Mouse (Mus musculus) layer of hippocampus, adult 11-12 months (tissue): ENCODE data around the gene Ccdc170.
"Not testable (repeated sequence)": the region's sequence is repeated elsewhere in the genome, so short reads cannot be mapped to it uniquely, and the experiment has no call there.

ENCODE experiments used
- DNase-seq: peaks from one replicate; pipeline ENCODE4 v3.0.0; 2022; ENCODE audit warnings: low spot score

Gene Ccdc170

GRCm38 (mm10) chr10:4599591-4599990 is 117.3 kb downstream of the Ccdc170 start:
- DNase-seq, result no peak

DNA sequence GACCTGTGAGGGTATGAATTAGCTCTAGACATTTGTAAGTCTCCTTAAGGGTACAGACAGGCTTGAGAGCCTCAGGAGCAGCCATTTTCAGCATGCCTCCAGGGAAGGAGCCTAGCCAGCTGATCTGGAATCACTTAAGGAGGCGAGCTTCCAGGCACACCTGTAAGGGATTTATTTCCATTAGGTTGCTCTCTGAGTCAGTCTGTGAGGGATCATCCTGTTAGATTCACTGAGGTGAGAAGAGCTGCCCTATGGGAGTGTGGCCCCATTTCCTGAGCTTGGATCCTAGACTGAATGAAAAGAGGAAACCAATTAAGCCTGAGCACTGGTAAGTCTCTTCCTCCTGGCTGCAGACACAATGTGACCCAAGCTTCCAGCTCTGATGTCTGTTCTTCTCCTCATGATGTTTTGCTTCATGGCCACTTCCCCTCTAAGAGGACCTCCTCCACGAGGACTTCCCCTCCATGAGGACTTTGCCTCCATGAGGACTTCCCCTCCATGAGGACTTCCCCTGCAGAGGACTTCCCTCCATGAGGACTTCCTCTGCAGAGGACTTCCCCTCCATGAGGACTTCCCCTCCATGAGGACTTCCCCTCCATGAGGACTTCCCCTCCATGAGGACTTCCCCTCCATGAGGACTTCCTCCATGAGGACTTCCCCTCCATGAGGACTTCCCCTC is 118.6 kb downstream of the Ccdc170 start:
- no peak for DNase-seq

DNA sequence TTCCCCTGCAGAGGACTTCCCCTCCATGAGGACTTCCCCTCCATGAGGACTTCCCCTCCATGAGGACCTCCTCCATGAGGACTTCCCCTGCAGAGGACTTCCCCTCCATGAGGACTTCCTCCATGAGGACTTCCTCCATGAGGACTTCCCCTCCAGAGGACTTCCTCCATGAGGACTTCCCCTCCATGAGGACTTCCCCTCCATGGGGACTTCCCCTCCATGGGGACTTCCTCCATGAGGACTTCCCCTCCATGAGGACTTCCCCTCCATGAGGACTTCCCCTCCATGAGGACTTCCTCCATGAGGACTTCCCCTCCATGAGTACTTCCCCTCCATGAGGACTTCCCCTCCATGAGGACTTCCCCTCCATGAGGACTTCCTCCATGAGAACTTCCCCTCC is 119.3 kb downstream of the Ccdc170 start:
- not testable (repeated sequence) for DNase-seq

DNA sequence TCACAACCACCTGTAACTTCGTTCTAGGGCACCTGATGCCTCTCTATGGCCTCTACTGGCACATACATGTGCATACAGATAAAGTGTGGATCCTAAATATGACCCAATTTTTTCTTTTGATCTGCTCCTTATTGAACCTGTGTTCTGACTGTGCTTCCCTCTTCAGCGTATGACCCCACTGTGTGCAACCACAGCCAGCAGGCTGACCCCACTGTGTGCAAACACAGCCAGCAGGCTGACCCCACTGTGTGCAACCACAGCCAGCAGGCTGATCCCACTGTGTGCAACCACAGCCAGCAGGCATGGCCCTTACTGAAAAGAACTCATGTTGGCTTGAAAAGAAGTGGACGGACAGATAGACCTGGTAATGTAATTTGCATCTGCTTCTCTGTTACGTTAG is 120.2 kb downstream of the Ccdc170 start:
- DNase-seq, result no peak

DNA sequence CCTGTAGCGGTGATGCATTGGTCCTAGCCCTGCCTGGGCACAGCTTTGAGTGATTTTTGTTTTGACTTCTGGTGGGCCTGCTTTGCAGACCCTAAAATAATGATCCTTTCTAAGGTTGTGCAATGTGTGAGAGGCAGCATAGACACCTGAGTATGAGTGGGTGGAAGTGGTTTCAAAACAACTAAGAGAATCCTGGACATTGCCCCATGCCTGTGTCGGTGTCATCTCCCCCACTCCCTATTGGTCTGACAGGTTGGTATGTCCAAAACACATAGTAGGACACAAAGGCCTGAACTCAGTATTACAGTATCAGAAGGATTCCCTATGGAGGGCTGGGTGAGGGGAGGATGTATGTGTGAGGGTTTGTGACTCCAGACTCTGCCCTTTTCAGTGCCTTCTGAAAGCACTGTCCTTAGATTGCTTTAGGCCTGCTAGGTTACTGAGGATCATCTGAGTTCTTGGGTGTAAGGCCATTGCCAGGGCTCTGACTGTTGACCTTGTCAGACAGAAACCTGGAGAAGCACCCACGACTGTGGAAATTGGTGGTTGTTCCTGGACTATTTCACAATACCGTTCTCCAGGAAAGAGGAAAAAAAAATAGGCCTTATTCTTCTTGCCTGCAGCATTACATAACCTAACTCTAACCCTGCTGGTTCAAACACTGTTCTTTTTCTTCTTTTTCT is 122.4 kb downstream of the Ccdc170 start:
- no peak for DNase-seq

DNA sequence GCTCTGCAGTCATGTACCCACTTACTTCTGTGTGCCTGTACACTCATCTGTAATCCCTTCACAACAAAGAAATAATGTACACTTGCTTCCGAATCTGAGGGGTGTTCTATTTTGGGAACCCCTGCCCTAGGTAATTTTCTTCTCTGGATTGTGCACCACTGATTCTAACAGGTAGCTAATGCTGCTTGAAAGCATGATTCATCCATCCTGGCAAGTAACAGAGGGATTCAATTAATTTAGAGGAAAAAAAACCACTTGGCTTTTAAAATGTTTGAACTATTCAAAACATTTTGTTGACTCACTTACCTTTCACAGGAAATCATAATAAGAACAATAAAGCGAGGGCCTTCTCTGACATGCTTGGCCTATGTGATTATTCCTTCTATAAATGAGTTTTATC is 127.9 kb downstream of the Ccdc170 start:
- no peak for DNase-seq

DNA sequence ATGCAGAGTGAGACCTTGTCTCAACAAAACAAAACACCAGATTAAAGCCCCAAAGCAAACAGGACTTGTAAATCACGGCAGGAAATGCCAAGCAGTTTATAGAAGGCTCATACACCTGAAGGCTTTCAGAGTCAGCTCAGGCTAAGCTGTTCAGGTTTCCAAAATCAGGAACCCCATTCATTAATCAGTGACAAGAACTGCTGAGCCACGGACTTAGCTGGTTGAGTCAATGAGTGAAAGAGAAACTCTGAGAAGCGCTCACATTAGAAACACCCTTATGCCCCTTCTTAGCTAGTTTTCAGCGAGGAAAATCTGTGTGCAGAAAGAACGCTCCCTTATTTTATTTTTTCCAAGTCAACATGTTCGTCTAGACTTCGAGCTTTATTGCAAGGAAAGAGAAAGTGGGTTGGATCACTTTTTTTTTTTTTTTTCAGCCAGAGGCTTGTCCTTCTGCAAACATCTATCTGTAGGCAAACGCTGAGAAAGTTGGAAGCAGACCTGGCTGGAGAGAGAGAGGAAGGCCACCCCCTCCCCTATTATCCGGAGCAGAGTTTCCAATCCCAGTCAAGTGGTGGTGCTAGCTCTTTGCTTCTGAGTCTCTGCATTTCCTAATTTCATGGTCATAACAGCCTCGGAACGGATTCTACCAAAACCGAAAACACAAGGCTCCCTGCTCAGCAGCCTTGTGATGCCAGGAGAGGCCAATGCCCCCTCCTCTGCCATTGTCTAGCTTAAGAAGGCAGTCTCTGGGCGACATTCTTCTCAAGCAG is 129.3 kb downstream of the Ccdc170 start, which contains the start of gene Esr1:
Gene Esr1, plus strand, starts transcription at position 208 of the 770 bp plus-strand sequence.
- DNase-seq, result no peak
